Mouse (Mus musculus): ENCODE results near the gene Tmem109. TPM values are rescaled to one million over a fixed set of nuclear protein-coding genes. Genes with fewer than 3 reads are reported as not detected.

Tmem109 gene
- polyA plus RNA-seq, 1 experiment, result 59.9 TPM

DNA sequence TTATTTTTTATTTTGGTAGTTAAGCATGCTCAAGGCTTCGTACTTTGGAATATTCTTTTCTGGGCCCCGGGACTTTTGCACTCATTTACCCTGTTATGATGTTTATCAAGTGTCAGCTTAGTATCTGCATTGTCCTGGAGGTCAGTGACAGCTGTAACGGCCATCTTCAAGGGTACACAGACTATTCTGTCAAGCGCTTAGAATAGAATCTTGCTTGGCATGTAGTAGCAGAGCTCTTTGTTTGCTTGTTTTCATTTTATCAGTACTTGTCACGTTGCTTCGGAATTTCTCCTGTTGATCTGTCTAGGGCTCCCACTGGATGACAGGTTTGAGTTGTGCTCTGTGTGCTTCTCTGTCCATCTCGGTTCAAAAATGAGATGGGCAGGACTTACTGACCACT, 15.0 kb upstream of the Tmem109 start:
- Histone ChIP-seq H3K4me3 (ENCODE audit: insufficient read depth, low read length) (peak overlapping the region; percentile 85; the same call in 1 of the 2 replicates), H3K27ac (ENCODE audit: insufficient read depth, low read length) (no peak overlapping the region), H3K4me1 (ENCODE audit: control insufficient read depth, insufficient read depth, low read length) (peaks cover 5% of the 10 kb centered on the region)
- no peak for TF ChIP-seq POLR2A (IDR thresholded peaks at IDR 0.05; ENCODE audit: low read depth, low read length)
- no peak for TF ChIP-seq CTCF (IDR thresholded peaks at IDR 0.05; ENCODE audit: borderline replicate concordance, insufficient read depth, low read length)

DNA sequence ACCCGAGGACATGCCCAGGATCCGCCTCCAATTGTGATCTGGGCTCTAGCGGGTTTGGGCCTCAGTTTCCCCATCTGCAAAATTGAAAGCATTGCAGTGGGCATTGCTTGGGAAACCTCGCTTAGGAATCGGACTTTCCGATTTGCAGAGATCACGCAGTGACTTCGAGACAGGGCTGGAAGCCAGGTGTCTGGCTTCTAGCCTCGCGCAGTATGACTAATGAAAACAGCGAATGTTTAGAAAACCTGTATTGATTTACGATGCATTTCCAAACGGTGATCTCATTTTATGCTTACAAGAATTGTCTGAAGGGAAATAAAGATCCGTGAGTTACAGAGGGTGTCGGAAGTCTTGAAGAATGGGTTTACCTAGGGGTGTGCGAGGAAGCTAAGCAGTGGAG, 13.9 kb upstream of the Tmem109 start:
- Histone ChIP-seq H3K4me1 (ENCODE audit: control insufficient read depth, insufficient read depth, low read length) (peaks cover 5% of the 10 kb centered on the region), H3K27ac (ENCODE audit: insufficient read depth, low read length) (peak overlapping the region; percentile 65), H3K4me3 (ENCODE audit: insufficient read depth, low read length) (peak overlapping the region; percentile 85)
- TF ChIP-seq CTCF (IDR thresholded peaks at IDR 0.05; ENCODE audit: borderline replicate concordance, insufficient read depth, low read length) (no peak), POLR2A (IDR thresholded peaks at IDR 0.05; ENCODE audit: low read depth, low read length) (no peak)

- Histone ChIP-seq H3K27ac (ENCODE audit: insufficient read depth, low read length) (peak within 1 kb of the TSS; percentile 65), H3K4me3 (ENCODE audit: insufficient read depth, low read length) (peak within 1 kb of the TSS; percentile 85), H3K4me1 (ENCODE audit: control insufficient read depth, insufficient read depth, low read length) (peaks cover 5% of the 10 kb centered on the region)
- TF ChIP-seq POLR2A (IDR thresholded peaks at IDR 0.05; ENCODE audit: low read depth, low read length) (peak; percentile 88), CTCF (IDR thresholded peaks at IDR 0.05; ENCODE audit: borderline replicate concordance, insufficient read depth, low read length) (no peak)
Observed at GRCm38 (mm10) chr19:10895016-10895528, 13.3 kb upstream of the Tmem109 start, which contains the start of gene Prpf19. Gene Prpf19, plus strand, starts transcription at chr19:10895231.

DNA sequence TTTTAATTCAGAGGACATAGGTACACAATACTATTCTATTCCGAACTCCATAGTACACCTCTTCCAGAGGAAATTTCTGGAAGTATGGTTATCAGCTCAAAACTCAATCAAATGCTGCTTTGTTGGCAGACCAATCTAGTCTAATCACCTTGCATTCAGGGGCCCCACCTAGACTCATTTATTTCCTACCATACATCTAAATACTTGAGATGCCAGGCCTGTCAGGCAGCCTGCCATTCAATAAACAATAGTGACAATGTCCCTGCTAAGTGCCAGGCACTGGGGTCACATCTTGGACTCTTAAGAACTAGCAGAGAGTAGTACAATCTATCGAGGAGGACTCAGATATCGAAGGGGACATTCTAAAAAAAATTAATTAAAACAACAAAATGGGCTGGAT, 10.4 kb upstream of the Tmem109 start:
- H3K4me1 ChIP-seq (ENCODE audit: control insufficient read depth, insufficient read depth, low read length), result peaks cover 5% of the 10 kb centered on the region
- no peak overlapping the region for H3K27ac ChIP-seq (ENCODE audit: insufficient read depth, low read length)
- TF ChIP-seq CTCF (IDR thresholded peaks at IDR 0.05; ENCODE audit: borderline replicate concordance, insufficient read depth, low read length) (no peak), POLR2A (IDR thresholded peaks at IDR 0.05; ENCODE audit: low read depth, low read length) (no peak)

GRCm38 (mm10) chr19:10880975-10881425, 801 bp downstream of the Tmem109 start:
- H3K27ac ChIP-seq (ENCODE audit: insufficient read depth, low read length), result no peak overlapping the region
- peak overlapping the region; percentile 60 for H3K4me3 ChIP-seq (ENCODE audit: insufficient read depth, low read length)
- TF ChIP-seq POLR2A (IDR thresholded peaks at IDR 0.05; ENCODE audit: low read depth, low read length) (no peak), CTCF (IDR thresholded peaks at IDR 0.05; ENCODE audit: borderline replicate concordance, insufficient read depth, low read length) (no peak)
- peaks cover 3% of the 10 kb centered on the region for H3K4me1 ChIP-seq (ENCODE audit: control insufficient read depth, insufficient read depth, low read length)

More for the DNA sequence above, 10.4 kb upstream of the Tmem109 start:
- H3K4me3 ChIP-seq (ENCODE audit: insufficient read depth, low read length), result no peak overlapping the region

DNA sequence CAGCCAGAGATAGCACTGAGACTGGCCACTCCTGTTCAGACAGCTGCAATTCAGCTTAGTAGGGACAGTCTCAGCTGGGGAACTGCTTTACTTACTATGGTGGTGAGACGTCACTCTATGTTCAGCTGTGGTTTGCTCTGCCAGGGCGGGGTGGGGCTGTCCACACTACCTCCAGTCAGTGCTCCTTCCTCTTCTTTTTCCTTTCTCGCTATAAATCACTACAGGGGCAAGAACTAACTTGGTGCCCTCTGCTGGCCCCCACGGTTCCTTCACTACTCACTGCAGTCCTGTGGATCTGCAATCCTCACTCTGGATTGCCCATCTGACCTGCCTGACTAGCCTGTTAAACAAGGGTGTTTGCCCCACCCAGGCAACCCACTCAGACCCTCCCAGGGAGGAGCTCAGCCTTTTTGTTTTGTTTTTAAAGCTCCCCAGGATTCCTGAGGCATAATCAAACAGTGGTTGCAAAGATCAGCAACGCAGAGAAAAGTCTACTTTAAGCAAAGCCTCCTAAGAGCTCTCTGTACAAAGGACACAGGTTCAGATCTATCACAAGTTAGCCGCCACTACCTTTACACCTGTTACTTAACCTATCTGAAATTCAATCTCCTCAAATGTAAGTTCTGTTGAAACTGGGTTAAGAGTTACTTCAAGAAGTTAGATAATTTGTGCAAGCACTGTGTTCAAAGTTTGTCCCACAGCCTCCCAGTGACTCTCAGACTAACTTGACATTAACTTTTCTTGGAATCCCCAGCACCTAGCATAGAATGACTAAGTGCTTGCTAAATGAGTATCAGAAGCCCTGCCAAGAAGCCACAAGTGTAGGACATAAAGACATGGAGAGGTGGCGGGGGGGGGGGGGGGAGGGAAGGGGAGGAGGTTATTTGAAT, 1.5 kb downstream of the Tmem109 start:
- Histone ChIP-seq H3K27ac (ENCODE audit: insufficient read depth, low read length) (no peak overlapping the region), H3K4me1 (ENCODE audit: control insufficient read depth, insufficient read depth, low read length) (peaks cover 3% of the 10 kb centered on the region), H3K4me3 (ENCODE audit: insufficient read depth, low read length) (peak overlapping the region; percentile 60; the same call in 1 of the 2 replicates)
- no peak for TF ChIP-seq CTCF (IDR thresholded peaks at IDR 0.05; ENCODE audit: borderline replicate concordance, insufficient read depth, low read length)
- no peak for TF ChIP-seq POLR2A (IDR thresholded peaks at IDR 0.05; ENCODE audit: low read depth, low read length)

- Histone ChIP-seq H3K4me3 (ENCODE audit: insufficient read depth, low read length) (no peak overlapping the region), H3K27ac (ENCODE audit: insufficient read depth, low read length) (no peak overlapping the region), H3K4me1 (ENCODE audit: control insufficient read depth, insufficient read depth, low read length) (peaks cover 3% of the 10 kb centered on the region)
- TF ChIP-seq POLR2A (IDR thresholded peaks at IDR 0.05; ENCODE audit: low read depth, low read length) (no peak), CTCF (IDR thresholded peaks at IDR 0.05; ENCODE audit: borderline replicate concordance, insufficient read depth, low read length) (no peak)
Observed at GRCm38 (mm10) chr19:10878201-10878837, 3.5 kb downstream of the Tmem109 start.

DNA sequence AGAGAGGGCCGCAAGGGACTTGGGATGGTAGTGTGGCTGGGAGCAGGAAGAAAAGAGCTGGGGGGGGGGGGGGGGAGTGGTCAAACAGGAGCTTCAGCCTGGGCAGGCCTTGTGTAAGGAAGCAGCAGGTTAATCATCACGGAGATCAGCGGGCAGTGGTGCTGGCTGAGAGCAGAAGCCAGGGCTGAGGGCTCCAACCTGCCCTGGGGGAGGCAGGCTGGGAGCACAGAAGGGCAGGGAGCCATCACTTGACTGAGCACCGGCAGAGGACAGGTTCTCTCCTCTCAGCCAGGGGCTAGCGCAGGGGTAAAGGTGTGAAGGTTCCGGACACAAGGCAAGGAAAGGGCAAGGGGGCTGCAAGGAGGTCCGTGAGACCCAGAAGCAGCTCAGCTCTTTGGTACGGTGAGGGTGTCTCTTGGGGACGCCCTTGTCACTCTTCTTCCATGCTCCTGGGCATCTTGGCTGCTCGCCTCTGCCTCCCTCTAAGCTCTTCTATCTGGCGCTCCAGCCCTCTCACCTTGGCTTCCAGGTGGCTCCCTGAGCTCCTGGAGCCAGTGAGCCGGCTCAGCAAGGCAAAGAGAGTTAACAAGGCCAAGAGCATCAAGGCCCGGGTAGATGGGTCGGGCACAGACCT, 10.4 kb downstream of the Tmem109 start:
- no peak for TF ChIP-seq POLR2A (IDR thresholded peaks at IDR 0.05; ENCODE audit: low read depth, low read length)
- no peak for TF ChIP-seq CTCF (IDR thresholded peaks at IDR 0.05; ENCODE audit: borderline replicate concordance, insufficient read depth, low read length)
- Histone ChIP-seq H3K4me1 (ENCODE audit: control insufficient read depth, insufficient read depth, low read length) (peaks cover 5% of the 10 kb centered on the region; the same call in 1 of the 2 replicates), H3K27ac (ENCODE audit: insufficient read depth, low read length) (no peak overlapping the region), H3K4me3 (ENCODE audit: insufficient read depth, low read length) (no peak overlapping the region)

DNA sequence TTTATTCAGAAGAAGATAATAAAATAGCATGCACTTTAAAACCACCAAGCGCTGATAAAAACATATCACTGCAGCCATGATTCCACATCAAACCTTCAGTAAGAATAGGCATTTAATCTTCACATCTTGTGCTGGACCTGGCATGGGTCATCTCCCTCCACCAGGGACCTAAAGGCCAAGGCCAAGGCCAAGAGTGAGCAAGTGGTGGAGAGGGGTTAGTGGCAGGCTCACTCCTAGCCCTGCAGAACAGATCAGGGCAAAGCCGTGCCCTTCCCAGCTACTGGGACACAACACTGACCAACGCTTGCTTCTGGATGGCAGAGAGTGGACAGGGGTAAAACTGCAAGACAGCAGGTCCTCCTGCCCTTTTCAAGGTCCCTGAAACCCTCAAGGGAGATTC, 11.1 kb downstream of the Tmem109 start:
- Histone ChIP-seq H3K27ac (ENCODE audit: insufficient read depth, low read length) (no peak overlapping the region), H3K4me1 (ENCODE audit: control insufficient read depth, insufficient read depth, low read length) (peaks cover 5% of the 10 kb centered on the region; the same call in 1 of the 2 replicates), H3K4me3 (ENCODE audit: insufficient read depth, low read length) (no peak overlapping the region)
- TF ChIP-seq POLR2A (IDR thresholded peaks at IDR 0.05; ENCODE audit: low read depth, low read length) (no peak), CTCF (IDR thresholded peaks at IDR 0.05; ENCODE audit: borderline replicate concordance, insufficient read depth, low read length) (no peak)
